Mouse (Mus musculus) heart, embryonic 16.5 days (tissue): ENCODE results near the gene Ctcf. TPM values are rescaled to one million over a fixed set of nuclear protein-coding genes. Genes with fewer than 3 reads are reported as not detected.

Source experiments
- ATAC-seq: fragments of 200-750 bp; cut with Nextera tagmentation; replicated peaks from 2 replicates; pipeline ENCODE4 v1.8.0; 2017; ENCODE audit warnings: moderate number of reproducible peaks; ENCODE audit not compliant: insufficient read depth, low FRiP score; ENCODE audit errors: extremely low read depth
- H3K27ac ChIP-seq: fragments of 300-500 bp; sonication (generic); 2 replicates; pipeline ENCODE4 v1.5.1; 2014; ENCODE audit warnings: mild to moderate bottlenecking, low read length, control low read depth, moderate library complexity
- H3K27me3 ChIP-seq: fragments of 300-500 bp; sonication (generic); 2 replicates; pipeline ENCODE4 v1.6.1; 2014; ENCODE audit warnings: low read length, mixed read lengths; ENCODE audit not compliant: control insufficient read depth, insufficient read depth
- H3K36me3 ChIP-seq: fragments of 300-500 bp; sonication (generic); 2 replicates; pipeline ENCODE4 v1.6.1; 2014; ENCODE audit not compliant: control insufficient read depth, insufficient read depth
- H3K4me1 ChIP-seq: fragments of 300-500 bp; sonication (generic); 2 replicates; pipeline ENCODE4 v1.6.1; 2014; ENCODE audit warnings: low read length, mixed read lengths; ENCODE audit not compliant: control insufficient read depth, insufficient read depth
- H3K4me2 ChIP-seq: fragments of 300-500 bp; sonication (generic); 2 replicates; pipeline ENCODE4 v1.6.1; 2014; ENCODE audit warnings: low read depth, mild to moderate bottlenecking, control low read depth, low read length
- H3K4me3 ChIP-seq: fragments of 300-500 bp; sonication (generic); 2 replicates; pipeline ENCODE4 v1.5.1; 2014; ENCODE audit warnings: mild to moderate bottlenecking, control low read depth, low read length
- H3K9ac ChIP-seq: fragments of 300-500 bp; sonication (generic); 2 replicates; pipeline ENCODE4 v1.6.1; 2014; ENCODE audit warnings: low read length, control low read depth
- H3K9me3 ChIP-seq: fragments of 300-500 bp; sonication (generic); replicated peaks from 2 replicates; pipeline ENCODE4 v1.6.1; 2016; ENCODE audit warnings: low read length; ENCODE audit not compliant: control insufficient read depth
- WGBS: fragments of 180-500 bp; shearing (Covaris S2); extraction: QIAGEN DNeasy Blood & Tissue Kit; methylation state at CpG from one replicate; pipeline ENCODE4 v1.1.7; 2014; 5-methylcytosine and 5-hydroxymethylcytosine counted together
- polyA plus RNA-seq: library from polyadenylated mRNA; unstranded; fragments of >200 nt; fragmentation: Nextera tagmentation; extraction: Ambion mirVana; gene quantifications from 2 replicates; pipeline ENCODE4 v1.2.1, GENCODE M21; 2015

Ctcf gene
- polyA plus RNA-seq, 1 experiment from 2014 or later: 80.0 TPM

DNA sequence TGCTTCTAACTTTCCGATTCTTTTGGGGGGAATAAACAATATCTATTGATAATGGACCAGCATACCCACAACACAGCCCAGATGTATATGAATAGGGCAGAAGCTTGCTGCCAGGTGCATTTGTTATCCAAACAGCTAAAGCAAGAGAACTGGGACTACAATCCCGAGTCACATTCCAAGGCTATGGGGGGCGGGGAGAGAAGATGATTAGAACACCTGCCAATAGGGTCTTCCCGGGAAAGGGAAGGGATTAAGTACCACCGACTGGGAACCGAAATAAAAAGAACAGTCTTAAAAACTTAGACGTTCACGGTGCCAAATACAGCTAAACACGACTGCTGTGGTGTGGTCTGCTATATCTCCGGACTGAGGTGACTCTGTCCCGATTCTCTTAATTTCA lies 887 bp upstream of the Ctcf start:
- Histone ChIP-seq H3K36me3 (no peaks in the 10 kb centered on the region), H3K9me3 (no peaks in the 10 kb centered on the region), H3K4me2 (peak overlapping the region; percentile 81), H3K4me1 (peaks cover 24% of the 10 kb centered on the region), H3K27ac (peak overlapping the region; percentile 100; the same call in 1 of the 2 replicates), H3K27me3 (no peaks in the 10 kb centered on the region), H3K4me3 (peak overlapping the region; percentile 81), H3K9ac (peak overlapping the region; percentile 81)
- ATAC-seq: no peak
- WGBS: 6% methylated on average over 11 of the region's 11 CpGs

DNA sequence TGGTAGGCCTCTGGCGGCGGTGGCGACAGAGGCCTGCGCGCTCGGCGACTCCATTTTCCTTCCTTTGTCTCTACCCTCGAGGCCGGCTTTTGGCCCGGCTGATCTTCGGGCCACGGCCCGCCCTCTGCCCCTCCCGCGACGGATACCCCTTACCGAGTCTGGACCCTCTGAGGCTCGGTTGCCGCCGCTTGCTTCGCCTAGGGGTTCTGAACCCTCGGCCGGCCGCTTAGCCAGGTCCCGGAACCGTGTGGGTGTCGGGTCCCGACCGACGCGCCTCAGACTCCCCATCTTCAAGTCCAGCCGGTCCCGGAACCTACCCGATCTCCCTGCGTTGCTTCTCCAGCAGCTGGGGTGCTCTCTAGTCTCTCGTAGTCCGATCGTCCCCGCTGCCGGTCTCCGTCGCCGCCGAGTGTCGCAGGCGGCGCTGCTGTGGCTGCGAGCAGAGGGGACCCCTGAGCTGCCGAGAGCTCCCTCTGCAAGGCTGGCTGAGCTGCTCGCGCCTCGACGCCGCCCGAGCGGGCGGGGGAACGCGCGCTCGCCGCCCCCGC lies 669 bp downstream of the Ctcf start, which contains the start of gene Agrp:
TSS of gene Agrp (minus strand) at position 431 of the 548 bp plus-strand sequence.
- Histone ChIP-seq H3K4me3 (peak within 1 kb of the TSS; percentile 81), H3K4me2 (peak within 1 kb of the TSS; percentile 90), H3K4me1 (peaks cover 27% of the 10 kb centered on the region), H3K27ac (peak within 1 kb of the TSS; percentile 100), H3K9me3 (no peaks in the 10 kb centered on the region), H3K27me3 (no peaks in the 10 kb centered on the region), H3K36me3 (no peaks in the 10 kb centered on the region), H3K9ac (peak within 1 kb of the TSS; percentile 96)
- WGBS: under 1% methylated on average over 61 of the region's 63 CpGs
- ATAC-seq: peak; percentile 39

DNA sequence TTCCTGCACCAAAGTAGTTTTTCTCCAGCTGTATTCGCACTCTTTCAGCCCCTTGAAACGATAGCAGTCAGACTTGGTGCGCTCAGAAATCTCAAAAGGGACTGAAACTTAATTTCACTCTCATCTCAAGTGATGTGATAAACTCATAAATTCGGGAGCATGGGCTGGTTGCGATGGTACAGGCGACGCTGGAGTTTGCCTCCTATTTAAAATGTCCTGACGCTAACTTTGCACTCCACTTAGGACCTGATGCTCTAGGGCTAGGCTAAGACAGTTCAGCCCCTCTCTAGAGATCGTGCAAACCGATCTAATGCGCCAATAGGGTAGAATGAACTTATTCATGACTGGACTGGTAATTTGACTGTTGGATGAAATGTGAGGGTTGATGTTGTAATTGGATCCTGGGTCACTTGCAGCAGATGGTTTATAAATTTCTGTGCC lies 1.3 kb downstream of the Ctcf start:
- H3K4me1 ChIP-seq: peaks cover 27% of the 10 kb centered on the region
- H3K36me3 ChIP-seq: no peaks in the 10 kb centered on the region
- peak overlapping the region; percentile 96 for H3K9ac ChIP-seq
- no peaks in the 10 kb centered on the region for H3K9me3 ChIP-seq
- peak overlapping the region; percentile 81 for H3K4me3 ChIP-seq
- peak overlapping the region; percentile 100 for H3K27ac ChIP-seq
- ATAC-seq: no peak
- H3K4me2 ChIP-seq: peak overlapping the region; percentile 90
- H3K27me3 ChIP-seq: no peaks in the 10 kb centered on the region
- WGBS: under 1% methylated on average over 11 of the region's 11 CpGs

DNA sequence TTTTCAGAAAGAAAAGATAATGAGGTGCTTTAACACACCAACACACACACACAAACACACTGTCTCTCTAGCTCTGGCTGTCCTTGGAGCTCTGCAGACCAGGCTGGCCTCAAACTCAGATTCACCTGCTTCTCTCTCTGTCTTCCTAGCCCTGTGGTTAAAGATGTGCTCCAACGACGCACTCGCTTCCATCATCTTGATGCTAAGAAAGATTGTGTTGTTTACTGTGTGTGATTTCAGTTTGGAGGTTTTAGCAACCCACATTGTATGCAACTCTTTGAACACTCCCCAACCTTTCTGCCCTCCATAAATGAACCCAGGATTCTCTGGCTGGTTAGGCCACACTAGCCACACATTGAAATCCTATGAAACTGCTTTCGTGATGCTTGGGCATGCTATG lies 2.1 kb downstream of the Ctcf start:
- no peaks in the 10 kb centered on the region for H3K9me3 ChIP-seq
- H3K27ac ChIP-seq: peak overlapping the region; percentile 47; the same call in 1 of the 2 replicates
- H3K4me2 ChIP-seq: peak overlapping the region; percentile 90
- H3K4me1 ChIP-seq: peaks cover 27% of the 10 kb centered on the region
- H3K36me3 ChIP-seq: peaks cover 2% of the 10 kb centered on the region; the same call in 1 of the 2 replicates
- H3K27me3 ChIP-seq: no peaks in the 10 kb centered on the region
- H3K9ac ChIP-seq: peak overlapping the region; percentile 96
- WGBS: 77% methylated on average over 4 of the region's 4 CpGs
- peak overlapping the region; percentile 24; the same call in 1 of the 2 replicates for H3K4me3 ChIP-seq
- no peak for ATAC-seq

DNA sequence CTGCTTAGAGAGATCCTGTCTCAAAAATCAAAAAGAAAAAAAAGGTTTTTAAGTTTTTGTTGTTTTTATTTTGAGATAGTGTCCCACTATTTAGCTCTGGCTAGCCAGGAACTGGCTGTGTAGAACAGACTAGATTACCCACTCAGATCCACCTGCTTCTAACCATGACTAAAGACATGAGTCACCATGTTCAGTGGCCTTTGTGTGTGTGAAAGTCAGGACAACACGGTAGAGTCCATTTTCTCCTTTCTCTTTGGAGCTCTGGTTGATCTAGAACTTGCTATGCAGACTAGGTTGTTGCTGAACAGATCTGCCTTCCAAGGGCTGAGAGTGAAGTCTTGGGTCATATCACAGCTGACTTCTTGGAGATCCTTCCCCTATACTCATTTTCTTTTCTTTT lies 3.5 kb downstream of the Ctcf start:
- ATAC-seq: no peak
- no peak overlapping the region for H3K27ac ChIP-seq
- H3K9ac ChIP-seq: no peak overlapping the region
- H3K4me1 ChIP-seq: peaks cover 26% of the 10 kb centered on the region
- H3K9me3 ChIP-seq: no peaks in the 10 kb centered on the region
- WGBS: 63% methylated on average over 1 of the region's 1 CpGs
- H3K36me3 ChIP-seq: peaks cover 10% of the 10 kb centered on the region
- no peaks in the 10 kb centered on the region for H3K27me3 ChIP-seq
- H3K4me3 ChIP-seq: no peak overlapping the region
- no peak overlapping the region for H3K4me2 ChIP-seq

DNA sequence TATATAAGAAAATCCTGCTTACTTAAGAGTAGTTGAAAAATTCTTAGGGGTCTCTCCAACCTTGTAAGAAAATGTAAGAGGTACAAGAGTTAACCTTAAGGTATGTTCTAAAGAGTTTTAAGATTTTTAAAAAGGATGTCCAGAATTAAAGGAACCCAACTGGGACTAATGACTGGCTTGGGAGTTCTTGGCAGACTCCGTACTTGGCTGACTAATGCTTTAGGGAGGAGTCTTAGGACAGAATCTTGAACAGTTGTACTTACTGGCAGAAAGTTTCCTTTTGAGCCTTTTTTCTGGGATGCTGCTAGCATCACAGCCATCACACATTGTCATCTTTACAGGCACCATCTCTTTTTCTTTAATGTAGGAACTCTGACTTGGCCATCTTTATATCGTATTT lies 4.1 kb downstream of the Ctcf start:
- Histone ChIP-seq H3K27ac (no peak overlapping the region), H3K4me2 (no peak overlapping the region), H3K27me3 (no peaks in the 10 kb centered on the region), H3K9ac (no peak overlapping the region), H3K9me3 (no peaks in the 10 kb centered on the region), H3K4me3 (no peak overlapping the region), H3K4me1 (peaks cover 21% of the 10 kb centered on the region), H3K36me3 (peaks cover 14% of the 10 kb centered on the region)
- ATAC-seq: no peak
- 64% methylated on average over 2 of the region's 2 CpGs for WGBS

DNA sequence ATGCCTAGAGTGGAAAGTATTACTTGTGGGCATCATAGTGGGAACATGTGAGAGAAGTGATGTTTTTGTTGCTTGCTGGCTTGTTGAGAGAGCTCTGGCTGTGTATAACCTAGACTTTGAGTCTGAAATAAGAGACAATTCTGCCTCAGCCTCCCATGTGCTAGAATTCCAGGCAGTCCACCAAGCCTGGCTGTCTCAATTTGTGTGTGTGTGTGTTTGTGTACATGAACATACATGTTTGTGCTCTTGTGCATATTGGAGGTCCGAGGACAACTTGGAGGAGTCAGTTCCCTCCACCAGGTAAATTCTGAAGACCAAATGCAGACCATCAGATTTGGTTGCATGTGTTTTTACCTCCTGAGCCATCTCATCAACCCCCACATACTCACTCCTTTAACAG lies 8.8 kb downstream of the Ctcf start:
- no peak for ATAC-seq
- H3K9me3 ChIP-seq: no peaks in the 10 kb centered on the region
- peaks cover 6% of the 10 kb centered on the region for H3K4me1 ChIP-seq
- H3K9ac ChIP-seq: no peak overlapping the region
- WGBS: 92% methylated on average over 1 of the region's 1 CpGs
- no peak overlapping the region for H3K4me3 ChIP-seq
- no peak overlapping the region for H3K27ac ChIP-seq
- H3K36me3 ChIP-seq: peaks cover 18% of the 10 kb centered on the region
- H3K27me3 ChIP-seq: no peaks in the 10 kb centered on the region
- no peak overlapping the region for H3K4me2 ChIP-seq

DNA sequence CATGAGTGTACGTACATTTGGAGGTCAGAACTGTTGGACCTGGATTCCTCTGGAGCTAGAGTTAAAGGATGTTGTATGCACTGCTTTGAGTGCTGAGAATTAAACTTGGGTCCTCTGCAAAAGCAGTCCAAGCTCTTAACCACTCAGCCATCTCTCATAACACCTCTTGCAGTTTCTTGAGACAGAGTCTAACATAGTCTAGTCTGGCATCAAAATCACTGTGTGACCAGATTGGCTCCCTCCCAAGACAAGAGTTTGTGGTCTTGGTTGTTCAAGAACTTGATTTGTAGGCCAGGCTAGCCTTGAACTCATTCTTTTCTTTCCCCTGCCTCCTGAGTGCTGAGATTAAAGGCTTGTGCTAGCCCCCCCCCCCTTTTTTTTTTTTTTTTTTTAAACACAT lies 12.6 kb downstream of the Ctcf start:
- H3K4me2 ChIP-seq: no peak overlapping the region
- 98% methylated on average over 1 of the region's 1 CpGs for WGBS
- H3K9me3 ChIP-seq: no peaks in the 10 kb centered on the region
- no peak overlapping the region for H3K27ac ChIP-seq
- no peaks in the 10 kb centered on the region for H3K27me3 ChIP-seq
- no peak overlapping the region for H3K9ac ChIP-seq
- H3K4me1 ChIP-seq: peaks cover 2% of the 10 kb centered on the region; the same call in 1 of the 2 replicates
- ATAC-seq: no peak
- H3K4me3 ChIP-seq: no peak overlapping the region
- H3K36me3 ChIP-seq: peaks cover 24% of the 10 kb centered on the region

DNA sequence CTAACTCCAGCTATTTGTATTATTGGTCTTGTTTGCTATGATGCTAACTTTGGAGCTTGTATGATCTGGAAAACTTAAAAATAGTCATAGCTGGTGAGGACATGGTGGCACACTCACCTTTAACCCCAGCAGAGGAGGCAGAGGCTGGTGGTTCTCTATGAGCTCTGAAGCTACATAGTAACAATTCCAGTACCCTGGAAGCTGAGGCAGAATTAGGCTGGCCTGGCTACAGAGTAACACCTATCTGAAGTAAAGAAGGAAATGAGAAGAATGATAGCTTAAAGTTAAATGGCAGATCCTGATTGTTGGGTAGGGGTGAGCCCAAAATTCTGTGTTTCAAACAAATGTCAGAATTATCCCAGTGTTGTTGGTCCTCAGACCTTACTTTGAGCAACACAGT lies 21.3 kb downstream of the Ctcf start:
- Histone ChIP-seq H3K9me3 (no peaks in the 10 kb centered on the region), H3K27me3 (no peaks in the 10 kb centered on the region), H3K4me2 (no peak overlapping the region), H3K4me1 (no peaks in the 10 kb centered on the region), H3K4me3 (no peak overlapping the region), H3K9ac (no peak overlapping the region), H3K36me3 (peaks cover 14% of the 10 kb centered on the region), H3K27ac (no peak overlapping the region)
- no peak for ATAC-seq
